Mouse (Mus musculus) liver, adult 10 weeks (tissue): Measurements from ENCODE around the gene Mia3. TPM values are rescaled to one million over a fixed set of nuclear protein-coding genes. Genes with fewer than 3 reads are reported as not detected.

Experiments
- polyA plus RNA-seq: library from polyadenylated mRNA; stranded (reverse); fragments of 350-450 nt; fragmentation: Illumina TruSeq; extraction: RNeasy Lipid Tissue Mini Kit (QIAGEN cat#74804); gene quantifications from one replicate; pipeline ENCODE4 v1.2.3, GENCODE M21; 2014; ENCODE audit warnings: low read depth, low replicate concordance

Mia3 gene
- 218 TPM for polyA plus RNA-seq

GRCm38 (mm10) chr1:183369427-183370014, at the start of gene Mia3:
Gene Mia3, minus strand, starts transcription at chr1:183369553.

GRCm38 (mm10) chr1:183417873-183418272, 48.5 kb upstream of the Mia3 start, which contains the start of gene Hhipl2:
Gene Hhipl2, plus strand, starts transcription at chr1:183418215.

GRCm38 (mm10) chr1:183388426-183389406, 19.4 kb upstream of the Mia3 start, which contains the start of gene Taf1a:
Gene Taf1a, plus strand, starts transcription at chr1:183388981.

GRCm38 (mm10) chr1:183296877-183297383, 72.4 kb downstream of the Mia3 start, which contains the start of gene Brox:
Gene Brox, minus strand, starts transcription at chr1:183297269.

GRCm38 (mm10) chr1:183296465-183296864, 72.9 kb downstream of the Mia3 start, which contains the start of gene Aida:
Gene Aida, plus strand, starts transcription at chr1:183296590.

Other genes with a start within 250 kb of the Mia3 start
- 0.58 TPM for gene Disp1, start 148.0 kb downstream of the Mia3 start, polyA plus RNA-seq
- gene Aida, start 73.0 kb downstream of the Mia3 start, polyA plus RNA-seq: 28.9 TPM
- 33.2 TPM for gene Brox, start 72.3 kb downstream of the Mia3 start, polyA plus RNA-seq
- gene Taf1a, start 19.4 kb upstream of the Mia3 start, polyA plus RNA-seq: 5.0 TPM
- gene Hhipl2, start 48.7 kb upstream of the Mia3 start, polyA plus RNA-seq: 0.21 TPM